Mouse (Mus musculus) lung, adult 2 months (tissue): ENCODE measurements around the gene Olfr1223. TPM values are rescaled to one million over a fixed set of nuclear protein-coding genes. Genes with fewer than 3 reads are reported as not detected.

Source experiments
- DNase-seq: peaks from one replicate; pipeline ENCODE4 v3.0.0; 2022
- H3K4me1 ChIP-seq: fragments of 200-500 bp; 2 replicates; pipeline ENCODE4 v1.6.1; 2011; ENCODE audit warnings: low read length; ENCODE audit not compliant: control insufficient read depth, insufficient read depth
- H3K4me3 ChIP-seq: fragments of 200-500 bp; replicated peaks from 2 replicates; pipeline ENCODE3; 2011; ENCODE audit warnings: low read depth, mild to moderate bottlenecking, control low read depth, low read length; ENCODE audit errors: extremely low read depth
- CTCF ChIP-seq: fragments of 200-500 bp; IDR thresholded peaks from 2 replicates; pipeline ENCODE4 v1.5.1; 2011; ENCODE audit warnings: mild to moderate bottlenecking, low read length, control low read depth; ENCODE audit not compliant: insufficient read depth
- POLR2A ChIP-seq: fragments of 200-500 bp; IDR thresholded peaks from 2 replicates; pipeline ENCODE4 v1.6.1; 2011; ENCODE audit warnings: low read depth, mild to moderate bottlenecking, control low read depth, low read length, borderline replicate concordance; ENCODE audit errors: extremely low read depth
- WGBS: fragments of 180-500 bp; shearing (Covaris S2); methylation state at CpG from one replicate; pipeline ENCODE4 v1.1.7; 2018; 5-methylcytosine and 5-hydroxymethylcytosine counted together
- polyA plus RNA-seq: library from polyadenylated mRNA; depleted of rRNA; stranded (reverse); fragments of >200 nt; gene quantifications from 2 replicates; pipeline ENCODE4 v1.2.3, GENCODE M21; 2012; rRNA removed

Olfr1223 gene
- polyA plus RNA-seq, 1 experiment: not detected

GRCm38 (mm10) chr2:89093848-89094247, 57.5 kb downstream of the Olfr1223 start:
- TF ChIP-seq POLR2A (no peak), CTCF (no peak)
- WGBS: 92% methylated on average over 1 of the region's 1 CpGs
- H3K4me3 ChIP-seq: no peak overlapping the region
- DNase-seq: no peak
- no peaks in the 10 kb centered on the region for H3K4me1 ChIP-seq

Other genes with a start within 250 kb of the Olfr1223 start
- gene Olfr1208, start 249.2 kb downstream of the Olfr1223 start, polyA plus RNA-seq: not detected in 2 replicates
- gene Olfr1209, start 236.4 kb downstream of the Olfr1223 start, polyA plus RNA-seq: not detected in 2 replicates
- gene Olfr1211, start 213.4 kb downstream of the Olfr1223 start, polyA plus RNA-seq: not detected in 2 replicates
- not detected in 2 replicates for gene Olfr1212, start 197.6 kb downstream of the Olfr1223 start, polyA plus RNA-seq
- gene Gm13762, start 171.3 kb downstream of the Olfr1223 start, polyA plus RNA-seq: not detected in 2 replicates
- gene Olfr1214, start 158.9 kb downstream of the Olfr1223 start, polyA plus RNA-seq: not detected in 2 replicates
- not detected in 2 replicates for gene Olfr1215, start 144.6 kb downstream of the Olfr1223 start, polyA plus RNA-seq
- gene Olfr1216, start 133.2 kb downstream of the Olfr1223 start, polyA plus RNA-seq: not detected in 2 replicates
- not detected in 2 replicates for gene Olfr1217, start 119.5 kb downstream of the Olfr1223 start, polyA plus RNA-seq
- not detected in 2 replicates for gene Olfr1218, start 90.4 kb downstream of the Olfr1223 start, polyA plus RNA-seq
- not detected in 2 replicates for gene Olfr1219, start 68.0 kb downstream of the Olfr1223 start, polyA plus RNA-seq
- gene Olfr1220, start 44.7 kb downstream of the Olfr1223 start, polyA plus RNA-seq: not detected in 2 replicates
- gene Olfr1221, start 34.3 kb downstream of the Olfr1223 start, polyA plus RNA-seq: not detected in 2 replicates
- not detected in 2 replicates for gene Olfr1222, start 18.5 kb downstream of the Olfr1223 start, polyA plus RNA-seq
- gene Olfr1224-ps1, start 12.5 kb upstream of the Olfr1223 start, polyA plus RNA-seq: not detected in 2 replicates
- gene Olfr1225, start 23.1 kb upstream of the Olfr1223 start, polyA plus RNA-seq: not detected in 2 replicates
- not detected in 2 replicates for gene Olfr1226, start 48.5 kb upstream of the Olfr1223 start, polyA plus RNA-seq
- gene Olfr1228, start 102.5 kb upstream of the Olfr1223 start, polyA plus RNA-seq: not detected in 2 replicates
- gene Olfr1229, start 136.5 kb upstream of the Olfr1223 start, polyA plus RNA-seq: not detected in 2 replicates
- not detected in 2 replicates for gene Olfr1230, start 145.7 kb upstream of the Olfr1223 start, polyA plus RNA-seq
- gene Olfr1231, start 155.5 kb upstream of the Olfr1223 start, polyA plus RNA-seq: not detected in 2 replicates
- gene Olfr1232, start 178.1 kb upstream of the Olfr1223 start, polyA plus RNA-seq: not detected in 2 replicates
- gene Olfr1233, start 190.8 kb upstream of the Olfr1223 start, polyA plus RNA-seq: not detected in 2 replicates
- not detected in 2 replicates for gene Olfr1234, start 213.3 kb upstream of the Olfr1223 start, polyA plus RNA-seq